Mouse (Mus musculus): Measurements from ENCODE around the gene Tmem17. TPM values are rescaled to one million over a fixed set of nuclear protein-coding genes. Genes with fewer than 3 reads are reported as not detected.

Gene Tmem17
- 16.9 and 19.9 TPM in 2 replicates for polyA plus RNA-seq (2015; fragmentation: Nextera tagmentation; extraction: Ambion mirVana)

DNA sequence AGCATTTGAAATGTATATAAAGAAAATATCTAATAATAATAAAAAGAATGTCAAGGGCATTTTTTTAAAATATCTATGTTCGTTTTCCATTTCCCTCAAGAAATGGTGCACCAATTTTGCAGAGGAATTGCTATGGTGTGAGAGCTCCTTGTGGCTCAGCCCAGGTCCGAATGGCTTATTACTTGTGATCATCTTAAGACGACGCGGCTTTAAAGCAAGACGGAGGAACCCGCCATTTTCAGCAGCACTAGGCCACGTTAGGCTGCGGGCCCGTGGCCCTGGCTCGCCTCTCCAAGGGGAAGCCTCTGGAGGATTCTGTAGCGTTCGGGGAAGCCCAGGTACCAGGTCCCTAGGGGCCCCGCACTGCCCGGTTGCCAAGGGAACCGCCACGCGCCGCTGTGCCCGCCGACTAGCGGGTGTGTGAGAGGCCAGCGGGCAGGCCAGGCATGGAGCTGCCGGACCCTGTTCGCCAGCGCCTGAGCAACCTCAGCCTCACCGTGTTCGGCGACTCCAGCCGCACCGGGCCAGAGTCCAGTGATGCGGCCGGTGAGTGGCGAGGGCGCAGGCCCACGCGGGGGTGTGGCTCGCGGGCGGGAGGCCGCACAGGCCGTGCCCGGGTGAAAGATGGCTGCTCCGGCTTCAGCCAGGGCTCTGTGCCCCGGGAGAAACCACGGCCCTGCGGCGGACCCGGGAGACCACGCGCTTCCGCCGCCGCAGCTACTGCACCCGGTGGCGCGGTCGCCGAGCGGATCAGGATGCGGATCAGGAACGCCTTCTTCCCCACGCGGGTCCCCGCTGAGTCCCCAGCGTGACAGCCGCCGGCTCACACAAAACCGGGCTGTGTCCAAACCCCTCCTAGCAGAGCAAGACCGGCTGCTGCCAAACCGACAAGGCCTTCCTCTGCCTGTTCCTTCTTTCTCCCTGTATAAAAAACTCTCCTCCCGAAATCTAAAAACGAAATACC is at the start of gene Tmem17:
Gene Tmem17 (plus strand): TSS at position 51 of the 964 bp plus-strand sequence.
- peak; percentile 93 for ATAC-seq (ENCODE audit: low FRiP score, low read depth)
- peak within 1 kb of the TSS; percentile 97 for H3K27ac ChIP-seq
- under 1% methylated on average over 71 of the region's 73 CpGs for WGBS
- H3K4me2 ChIP-seq (replicated peaks) = peak within 1 kb of the TSS; percentile 73
- H3K27me3 ChIP-seq = no peaks in the 10 kb centered on the region
- peaks cover 3% of the 10 kb centered on the region; the same call in 1 of the 2 replicates for H3K9me3 ChIP-seq
- no peaks in the 10 kb centered on the region for H3K4me1 ChIP-seq
- H3K4me3 ChIP-seq = peak within 1 kb of the TSS; percentile 81
- peak within 1 kb of the TSS; percentile 94 for H3K9ac ChIP-seq
- peaks cover 3% of the 10 kb centered on the region; the same call in 1 of the 2 replicates for H3K36me3 ChIP-seq

DNA sequence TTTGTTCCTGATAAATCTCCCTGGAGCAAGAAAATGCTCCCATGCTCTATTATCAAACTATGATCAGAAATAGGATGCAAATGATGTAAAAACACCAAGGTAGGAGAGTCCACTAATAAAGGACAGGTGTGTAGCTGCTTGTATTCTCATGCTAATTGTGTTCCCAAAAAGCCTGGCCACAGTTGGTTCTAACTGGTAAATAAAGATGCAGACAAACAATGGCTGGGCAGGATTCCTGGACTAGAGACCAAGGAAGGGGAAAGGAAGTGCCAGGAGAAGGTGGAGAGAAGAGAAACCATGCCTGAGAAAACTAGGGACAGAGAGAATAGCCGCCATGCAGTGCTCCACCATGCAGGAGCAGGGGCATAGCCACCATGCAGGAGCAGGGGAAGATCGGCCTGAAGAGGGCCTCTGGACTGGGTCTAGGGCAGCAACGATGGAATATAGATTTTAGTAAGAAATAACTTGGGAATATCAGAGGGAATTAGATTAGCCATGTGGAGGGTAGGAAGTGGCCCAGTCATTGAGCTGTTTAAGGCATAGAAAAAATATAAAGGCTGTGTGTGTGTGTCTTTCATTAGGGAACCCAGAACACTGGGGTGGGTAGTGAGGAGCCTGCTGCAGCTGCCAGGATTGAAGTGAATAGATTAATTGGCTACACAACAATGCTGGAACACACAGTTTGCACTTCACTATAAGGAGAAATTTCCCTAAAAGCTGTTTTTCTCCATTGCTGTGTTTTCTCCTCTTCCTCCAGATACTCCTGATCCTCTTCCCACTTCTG is 31.9 kb upstream of the Tmem17 start:
- no peak overlapping the region for H3K27ac ChIP-seq
- no peak for ATAC-seq (ENCODE audit: low FRiP score, low read depth)
- no peaks in the 10 kb centered on the region for H3K9me3 ChIP-seq
- H3K27me3 ChIP-seq = no peaks in the 10 kb centered on the region
- no peak overlapping the region for H3K4me2 ChIP-seq (replicated peaks)
- H3K4me1 ChIP-seq = peaks cover 29% of the 10 kb centered on the region
- WGBS = 73% methylated on average over 3 of the region's 3 CpGs
- no peak overlapping the region for H3K4me3 ChIP-seq
- H3K36me3 ChIP-seq = no peaks in the 10 kb centered on the region
- no peak overlapping the region for H3K9ac ChIP-seq

DNA sequence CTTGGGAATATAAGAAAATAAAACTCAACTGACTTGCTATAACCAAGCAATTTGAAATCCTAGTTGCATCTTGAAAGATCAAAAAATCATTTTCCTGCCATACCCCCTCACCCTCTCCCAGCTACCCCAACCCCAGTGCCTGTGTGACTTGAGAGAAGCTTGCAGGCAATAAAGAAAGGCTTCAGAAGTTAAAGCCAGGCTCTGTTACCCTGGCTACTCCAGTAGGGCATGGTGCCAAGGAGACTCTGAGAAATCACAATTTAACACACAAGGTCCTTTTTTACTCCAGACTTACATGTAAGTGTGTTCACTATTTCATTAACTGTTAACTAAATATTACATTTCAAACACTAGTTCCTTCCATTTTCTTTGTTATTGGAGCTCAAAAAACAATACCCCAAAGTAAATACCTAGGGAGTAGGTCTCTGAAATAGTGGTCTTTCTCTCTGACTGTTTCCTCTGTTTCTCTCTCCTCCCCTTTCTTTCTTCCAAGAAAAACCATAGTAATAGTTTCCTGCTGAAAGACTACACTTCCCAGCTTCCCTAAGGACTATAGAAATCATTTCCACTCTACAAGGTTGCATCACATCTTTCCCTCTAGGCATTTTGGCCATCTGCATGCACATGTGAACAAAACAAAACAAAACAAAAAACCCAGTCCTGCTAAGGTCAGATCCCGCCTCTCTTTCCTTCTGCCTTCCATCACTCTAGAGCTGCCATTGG is 30.1 kb upstream of the Tmem17 start:
- no peak overlapping the region for H3K4me2 ChIP-seq (replicated peaks)
- H3K27me3 ChIP-seq = no peaks in the 10 kb centered on the region
- ATAC-seq (ENCODE audit: low FRiP score, low read depth) = peak; percentile 90
- H3K27ac ChIP-seq = peak overlapping the region; percentile 83
- no peaks in the 10 kb centered on the region for H3K9me3 ChIP-seq
- 81% methylated on average over 1 of the region's 1 CpGs for WGBS
- no peak overlapping the region for H3K4me3 ChIP-seq
- peaks cover 29% of the 10 kb centered on the region for H3K4me1 ChIP-seq
- H3K9ac ChIP-seq = no peak overlapping the region
- no peaks in the 10 kb centered on the region for H3K36me3 ChIP-seq

DNA sequence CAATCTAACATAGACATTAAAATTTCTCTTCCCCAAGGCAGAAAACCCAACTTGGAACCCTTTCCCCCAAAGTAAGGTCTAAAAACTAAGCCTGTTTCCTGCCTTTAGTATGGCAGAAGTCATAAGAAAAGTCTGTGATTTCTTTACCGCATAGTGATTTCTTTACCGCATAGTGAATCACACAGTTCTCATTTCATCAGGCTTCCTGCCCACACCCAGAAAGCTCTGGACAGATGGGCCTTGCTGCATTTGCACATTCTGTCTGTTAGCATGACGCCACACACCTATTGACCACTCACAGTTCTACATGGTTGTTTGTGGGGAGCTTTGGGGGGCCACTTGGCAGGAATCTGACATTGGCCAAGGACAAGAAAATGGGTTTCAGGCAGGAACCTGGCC is 29.5 kb upstream of the Tmem17 start:
- peaks cover 29% of the 10 kb centered on the region for H3K4me1 ChIP-seq
- no peak for ATAC-seq (ENCODE audit: low FRiP score, low read depth)
- WGBS = 85% methylated on average over 3 of the region's 3 CpGs
- no peaks in the 10 kb centered on the region for H3K9me3 ChIP-seq
- no peak overlapping the region for H3K4me3 ChIP-seq
- H3K9ac ChIP-seq = no peak overlapping the region
- H3K36me3 ChIP-seq = no peaks in the 10 kb centered on the region
- H3K27me3 ChIP-seq = no peaks in the 10 kb centered on the region
- H3K4me2 ChIP-seq (replicated peaks) = no peak overlapping the region
- H3K27ac ChIP-seq = peak overlapping the region; percentile 83

DNA sequence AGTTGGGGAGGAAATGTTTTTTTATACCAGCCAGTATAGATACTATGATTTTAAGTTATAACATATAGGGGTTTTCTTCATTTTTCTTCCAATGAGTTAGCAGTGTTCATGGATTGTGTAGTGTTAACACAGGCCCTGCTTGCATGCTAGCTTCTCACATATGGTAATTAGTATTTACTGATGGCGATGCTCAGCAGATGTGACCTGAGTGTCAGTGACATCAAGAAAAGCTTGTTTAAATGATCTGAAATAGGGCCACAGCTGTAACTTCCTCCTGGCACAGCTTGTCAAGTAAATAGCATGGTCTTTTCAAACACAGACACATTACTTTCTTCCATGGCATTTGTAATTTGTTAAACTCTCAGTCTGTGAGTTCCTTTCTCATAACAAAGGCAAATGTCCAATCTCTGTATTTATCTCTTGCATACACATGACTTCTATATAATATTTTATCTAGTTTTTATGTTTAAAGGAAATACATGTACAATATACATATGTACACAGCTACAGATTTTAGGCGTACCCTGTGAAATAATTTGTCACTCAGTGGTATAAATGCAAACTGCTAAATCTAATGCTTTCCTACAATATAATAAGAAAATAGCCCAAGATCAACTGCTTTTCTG is 18.1 kb upstream of the Tmem17 start:
- ATAC-seq (ENCODE audit: low FRiP score, low read depth) = no peak
- no peaks in the 10 kb centered on the region for H3K9me3 ChIP-seq
- no peak overlapping the region for H3K27ac ChIP-seq
- H3K4me3 ChIP-seq = no peak overlapping the region
- no peaks in the 10 kb centered on the region for H3K27me3 ChIP-seq
- WGBS = 80% methylated on average over 2 of the region's 2 CpGs
- H3K36me3 ChIP-seq = no peaks in the 10 kb centered on the region
- no peaks in the 10 kb centered on the region for H3K4me1 ChIP-seq
- H3K4me2 ChIP-seq (replicated peaks) = no peak overlapping the region
- H3K9ac ChIP-seq = no peak overlapping the region

DNA sequence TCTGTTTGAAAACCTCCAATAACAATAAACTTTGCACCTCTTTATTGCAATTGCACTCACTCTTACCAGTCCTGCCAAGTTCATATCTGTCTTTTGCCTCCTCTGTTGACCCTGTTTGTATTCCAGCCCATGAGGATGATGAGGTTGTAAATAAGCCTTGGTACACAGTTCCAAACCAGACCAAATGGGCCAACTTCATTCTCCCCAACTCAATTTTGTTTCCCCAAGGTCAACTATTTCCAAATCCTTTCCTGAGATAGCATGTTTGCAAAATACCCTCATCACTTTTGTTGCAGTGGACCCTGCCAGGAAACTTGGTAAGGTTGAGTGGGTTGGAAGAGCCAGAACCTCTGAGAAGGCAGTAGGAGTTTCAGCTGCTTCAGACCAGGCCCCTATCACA is 16.9 kb upstream of the Tmem17 start:
- Histone ChIP-seq H3K4me2 (replicated peaks) (no peak overlapping the region), H3K9ac (no peak overlapping the region), H3K4me1 (no peaks in the 10 kb centered on the region), H3K36me3 (no peaks in the 10 kb centered on the region), H3K27me3 (no peaks in the 10 kb centered on the region), H3K27ac (no peak overlapping the region), H3K9me3 (no peaks in the 10 kb centered on the region), H3K4me3 (no peak overlapping the region)
- ATAC-seq (ENCODE audit: low FRiP score, low read depth) = no peak

DNA sequence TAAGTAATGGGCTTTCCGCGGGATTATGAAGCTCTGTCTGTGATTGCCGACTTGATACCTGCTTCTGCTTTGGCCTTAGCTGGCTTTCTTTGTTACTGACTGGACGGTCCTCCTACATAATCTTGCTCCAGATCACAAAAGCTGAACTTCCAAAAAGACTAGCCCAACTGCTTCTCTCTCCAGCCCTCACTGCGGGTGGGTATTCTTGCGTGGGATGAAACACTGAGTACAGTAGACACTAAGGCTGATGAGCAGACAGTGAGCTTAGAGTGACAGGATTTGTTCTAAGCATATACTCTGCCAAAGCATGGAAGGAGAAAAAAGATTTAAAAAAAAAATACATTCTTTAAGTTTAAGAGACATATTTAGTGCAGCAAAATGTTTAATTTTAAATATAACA is 12.5 kb upstream of the Tmem17 start:
- no peak overlapping the region for H3K9ac ChIP-seq
- no peak overlapping the region for H3K4me2 ChIP-seq (replicated peaks)
- no peak overlapping the region for H3K27ac ChIP-seq
- no peaks in the 10 kb centered on the region for H3K27me3 ChIP-seq
- no peaks in the 10 kb centered on the region for H3K36me3 ChIP-seq
- WGBS = 86% methylated on average over 6 of the region's 6 CpGs
- H3K4me3 ChIP-seq = no peak overlapping the region
- no peaks in the 10 kb centered on the region for H3K9me3 ChIP-seq
- H3K4me1 ChIP-seq = no peaks in the 10 kb centered on the region
- no peak for ATAC-seq (ENCODE audit: low FRiP score, low read depth)

DNA sequence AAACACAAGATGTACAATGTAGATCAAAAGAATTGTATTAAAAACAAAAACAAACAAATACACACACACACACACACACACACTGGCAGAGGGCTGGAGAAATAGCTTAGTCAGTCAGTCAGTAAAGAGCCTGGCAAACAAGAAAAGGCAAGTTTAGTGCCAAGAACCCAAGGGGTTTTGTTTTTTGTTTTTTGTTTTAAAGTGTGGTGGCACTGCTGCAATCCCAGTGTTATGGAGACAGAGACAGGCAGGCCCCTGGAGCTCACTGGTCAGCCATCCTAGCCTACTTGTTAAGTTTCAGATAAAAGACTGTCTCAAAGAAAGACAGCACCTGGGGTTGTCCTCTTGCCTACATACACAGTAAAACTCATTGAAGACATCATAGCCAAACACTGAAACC is 12.0 kb upstream of the Tmem17 start:
- no peak for ATAC-seq (ENCODE audit: low FRiP score, low read depth)

DNA sequence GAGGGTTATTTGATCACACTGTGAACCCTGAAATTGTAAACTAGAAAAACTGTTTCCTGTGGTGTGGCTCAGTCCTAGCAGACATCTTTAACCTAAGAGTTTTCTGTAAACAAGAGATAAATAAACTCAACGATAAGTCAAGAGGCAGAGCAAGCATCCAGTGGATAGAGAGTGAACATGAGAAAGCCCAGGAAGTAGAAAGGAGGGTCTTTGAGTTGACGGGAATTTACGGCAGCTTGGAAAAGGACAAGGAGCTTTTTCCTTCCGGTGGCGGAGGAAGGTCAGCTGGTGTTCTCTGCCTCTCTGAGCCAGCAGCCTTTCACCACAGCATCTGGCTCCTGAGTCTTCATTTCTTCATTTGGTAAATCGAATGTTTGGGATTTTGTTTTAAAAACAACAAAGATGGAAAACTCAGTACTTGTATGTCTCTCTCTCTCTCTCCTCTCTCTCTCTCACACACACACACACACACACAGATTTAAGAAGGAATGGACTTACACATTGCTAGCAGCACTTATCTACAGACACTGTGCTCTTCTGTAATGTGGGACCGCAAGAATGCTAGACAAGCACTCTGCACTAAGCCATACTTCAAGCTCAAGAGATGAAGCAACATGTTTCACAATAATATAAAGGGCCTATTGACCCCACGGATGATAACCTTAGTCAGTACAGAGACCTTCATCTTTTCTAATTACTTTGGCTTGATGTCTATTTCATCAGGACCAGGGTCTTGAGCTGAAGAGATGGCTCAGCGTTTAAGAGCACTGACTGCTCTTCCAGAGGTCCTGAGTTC is 10.9 kb upstream of the Tmem17 start:
- no peak overlapping the region for H3K4me2 ChIP-seq (replicated peaks)
- H3K27me3 ChIP-seq = no peaks in the 10 kb centered on the region
- H3K27ac ChIP-seq = no peak overlapping the region
- ATAC-seq (ENCODE audit: low FRiP score, low read depth) = no peak
- 73% methylated on average over 9 of the region's 9 CpGs for WGBS
- H3K9me3 ChIP-seq = no peaks in the 10 kb centered on the region
- no peaks in the 10 kb centered on the region for H3K4me1 ChIP-seq
- no peak overlapping the region for H3K9ac ChIP-seq
- no peaks in the 10 kb centered on the region for H3K36me3 ChIP-seq
- no peak overlapping the region for H3K4me3 ChIP-seq

More for the DNA sequence above, 12.0 kb upstream of the Tmem17 start:
- no peak overlapping the region for H3K27ac ChIP-seq
- H3K9ac ChIP-seq = no peak overlapping the region
- H3K27me3 ChIP-seq = no peaks in the 10 kb centered on the region
- H3K9me3 ChIP-seq = no peaks in the 10 kb centered on the region
- no peak overlapping the region for H3K4me2 ChIP-seq (replicated peaks)
- no peaks in the 10 kb centered on the region for H3K4me1 ChIP-seq
- H3K4me3 ChIP-seq = no peak overlapping the region
- no peaks in the 10 kb centered on the region for H3K36me3 ChIP-seq

DNA sequence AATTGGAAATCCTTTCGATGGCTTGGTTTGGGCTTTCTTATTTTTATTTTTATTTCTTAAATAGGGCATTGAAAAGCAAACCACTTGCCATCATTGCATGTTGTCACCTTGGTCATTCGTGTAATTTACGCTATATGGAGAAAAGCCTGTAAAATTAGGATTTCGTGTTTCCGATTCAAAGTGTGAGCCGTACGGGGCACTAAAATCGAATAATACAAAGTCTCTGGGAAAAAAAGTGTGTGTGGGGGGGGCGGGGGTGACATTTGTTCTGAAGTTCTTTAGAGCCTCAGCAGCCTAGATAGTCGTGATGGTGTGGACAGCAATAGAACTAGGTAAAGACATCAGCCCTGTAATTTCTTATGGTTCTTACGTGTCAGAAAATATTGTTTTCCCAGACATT is 1.2 kb downstream of the Tmem17 start:
- Histone ChIP-seq H3K9me3 (peaks cover 3% of the 10 kb centered on the region; the same call in 1 of the 2 replicates), H3K4me1 (no peaks in the 10 kb centered on the region), H3K27me3 (no peaks in the 10 kb centered on the region), H3K4me3 (peak overlapping the region; percentile 81), H3K27ac (peak overlapping the region; percentile 97), H3K4me2 (replicated peaks) (peak overlapping the region; percentile 73), H3K36me3 (peaks cover 5% of the 10 kb centered on the region; the same call in 1 of the 2 replicates), H3K9ac (peak overlapping the region; percentile 94)
- WGBS = 33% methylated on average over 11 of the region's 11 CpGs
- no peak for ATAC-seq (ENCODE audit: low FRiP score, low read depth)

DNA sequence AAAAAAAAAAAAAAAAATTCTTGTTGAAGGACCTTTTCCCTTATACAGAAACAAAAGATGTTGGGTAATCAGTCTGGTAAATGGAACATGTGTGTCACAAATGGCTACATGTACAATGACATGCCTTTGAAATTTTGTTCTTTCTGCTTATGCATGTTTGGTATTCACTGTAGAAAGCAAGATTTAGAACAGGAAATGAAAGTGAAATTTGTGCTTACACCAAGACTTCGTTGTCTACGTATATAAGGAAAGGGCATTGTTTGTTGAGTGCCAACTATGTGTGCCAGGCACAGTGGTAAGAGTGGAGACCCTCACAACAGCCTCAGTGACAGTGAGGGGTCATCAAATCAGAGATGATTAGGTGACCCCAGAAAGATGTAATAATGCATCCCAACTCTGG is 3.2 kb downstream of the Tmem17 start:
- no peaks in the 10 kb centered on the region for H3K27me3 ChIP-seq
- H3K9ac ChIP-seq = no peak overlapping the region
- no peak overlapping the region for H3K4me3 ChIP-seq
- no peak overlapping the region for H3K4me2 ChIP-seq (replicated peaks)
- H3K27ac ChIP-seq = no peak overlapping the region
- WGBS = 96% methylated on average over 2 of the region's 2 CpGs
- no peaks in the 10 kb centered on the region for H3K4me1 ChIP-seq
- H3K36me3 ChIP-seq = peaks cover 21% of the 10 kb centered on the region
- H3K9me3 ChIP-seq = peaks cover 3% of the 10 kb centered on the region; the same call in 1 of the 2 replicates
- no peak for ATAC-seq (ENCODE audit: low FRiP score, low read depth)
